Mouse (Mus musculus) neural tube, embryonic 10.5 days (tissue): ENCODE measurements around the gene Vmn1r8.
"Not testable (repeated sequence)": the region's sequence is repeated elsewhere in the genome, so short reads cannot be mapped to it uniquely, and the experiment has no call there.

ENCODE experiments used
- DNase-seq: peaks from one replicate; pipeline ENCODE4 v3.0.0-alpha.2; 2017; ENCODE audit warnings: low spot score; ENCODE audit errors: extremely low spot score

Gene Vmn1r8

GRCm38 (mm10) chr6:57031984-57032383 is at the start of gene Vmn1r8:
TSS of gene Vmn1r8 (plus strand) at chr6:57032284.
- no peak for DNase-seq

GRCm38 (mm10) chr6:56996943-56997342 is 35.1 kb upstream of the Vmn1r8 start, which contains the start of gene Vmn1r6:
TSS of gene Vmn1r6 (plus strand) at chr6:56997243.
- DNase-seq, result no peak

DNA sequence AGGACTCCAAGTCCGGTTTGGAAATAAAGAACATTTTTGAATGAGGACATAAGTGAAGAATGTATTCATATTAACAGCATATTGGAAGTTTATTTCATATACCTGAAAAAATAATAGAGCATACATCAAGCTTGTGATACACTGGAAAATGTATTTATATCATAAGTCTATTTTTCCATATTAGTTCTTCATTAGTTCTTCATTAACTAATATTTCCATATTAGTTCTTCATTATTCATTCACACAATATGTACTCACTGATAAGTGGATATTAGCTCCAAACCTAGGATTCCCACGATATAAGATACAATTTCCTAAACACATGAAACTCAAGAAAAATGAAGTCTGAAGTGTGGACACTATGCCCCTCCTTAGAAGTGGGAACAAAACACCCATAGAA is 6.9 kb upstream of the Vmn1r8 start, which contains the start of gene Vmn1r7:
Vmn1r7 (minus strand) TSS at position 101 of the 400 bp plus-strand sequence.
- not testable (repeated sequence) for DNase-seq

DNA sequence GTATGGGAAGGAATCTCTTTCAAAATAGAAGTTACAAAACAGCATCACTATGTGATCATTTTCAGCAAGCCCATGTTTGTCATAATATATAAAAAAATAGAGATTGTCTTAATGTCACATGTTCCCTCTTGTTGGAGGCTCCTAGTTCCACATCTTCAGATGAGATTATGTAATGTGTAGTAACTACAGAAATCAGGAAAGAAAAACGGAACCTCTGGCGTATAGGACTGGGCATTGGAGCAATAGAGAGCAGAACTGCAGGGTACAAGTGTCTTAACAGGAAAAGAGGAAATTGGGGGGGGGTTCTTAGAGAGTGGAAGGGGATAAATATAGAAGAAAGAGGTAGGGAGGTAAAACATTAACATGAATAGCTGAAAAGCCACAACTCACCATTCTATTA is 2.6 kb downstream of the Vmn1r8 start:
- no peak for DNase-seq

DNA sequence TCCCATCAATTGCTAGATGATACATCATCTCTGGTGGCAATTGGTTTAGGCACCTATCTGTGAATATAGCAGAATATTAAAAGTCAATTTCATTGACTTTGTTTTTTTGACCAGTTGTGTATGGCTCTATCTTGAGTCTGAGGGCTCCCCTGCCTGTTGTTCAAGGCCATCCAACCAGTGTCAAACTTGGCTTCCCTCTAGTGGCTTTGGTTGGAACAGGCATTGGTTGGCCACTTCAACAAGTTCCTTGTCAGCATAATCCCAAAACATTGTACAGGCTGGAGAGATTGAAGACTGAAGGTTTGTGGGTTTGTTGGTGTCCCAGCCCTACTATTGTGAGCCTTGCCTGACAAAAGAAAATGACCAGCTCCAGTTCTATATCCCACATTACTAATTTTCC is 31.6 kb downstream of the Vmn1r8 start:
- no peak for DNase-seq

- no peak for DNase-seq
Observed at GRCm38 (mm10) chr6:57066487-57066886, 34.4 kb downstream of the Vmn1r8 start, which contains the start of gene Vmn1r9. TSS of gene Vmn1r9 (plus strand) at chr6:57066787.
